Mouse (Mus musculus) limb, embryonic 13.5 days (tissue): ENCODE results near the gene Fscn1. TPM values are rescaled to one million over a fixed set of nuclear protein-coding genes. Genes with fewer than 3 reads are reported as not detected.

Experiments used
- ATAC-seq: fragments of 200-750 bp; cut with Nextera tagmentation; 2 replicates; pipeline ENCODE4 v1.8.0; 2017; ENCODE audit warnings: low read depth, moderate number of reproducible peaks, moderate TSS enrichment; ENCODE audit not compliant: low FRiP score
- H3K27ac ChIP-seq: fragments of 300-500 bp; sonication (generic); 2 replicates; pipeline ENCODE4 v1.5.1; 2015; ENCODE audit warnings: inconsistent platforms, mild to moderate bottlenecking, moderate library complexity
- H3K27me3 ChIP-seq: fragments of 300-500 bp; sonication (generic); 2 replicates; pipeline ENCODE4 v1.6.1; 2015; ENCODE audit warnings: mild to moderate bottlenecking, inconsistent platforms
- H3K36me3 ChIP-seq: fragments of 300-500 bp; sonication (generic); 2 replicates; pipeline ENCODE4 v1.6.1; 2015; ENCODE audit warnings: inconsistent platforms, mild to moderate bottlenecking, moderate library complexity
- H3K4me1 ChIP-seq: fragments of 300-500 bp; sonication (generic); 2 replicates; pipeline ENCODE4 v1.6.1; 2015; ENCODE audit warnings: inconsistent platforms
- H3K4me2 ChIP-seq: fragments of 300-500 bp; sonication (generic); replicated peaks from 2 replicates; pipeline ENCODE4 v1.6.1; 2015; ENCODE audit warnings: inconsistent platforms, mild to moderate bottlenecking, moderate library complexity
- H3K4me3 ChIP-seq: fragments of 300-500 bp; sonication (generic); 2 replicates; pipeline ENCODE4 v1.5.1; 2015; ENCODE audit warnings: moderate library complexity, mild to moderate bottlenecking, inconsistent platforms
- H3K9ac ChIP-seq: fragments of 300-500 bp; sonication (generic); 2 replicates; pipeline ENCODE4 v1.6.1; 2015; ENCODE audit warnings: mild to moderate bottlenecking, inconsistent platforms
- H3K9me3 ChIP-seq: fragments of 300-500 bp; sonication (generic); 2 replicates; pipeline ENCODE4 v1.6.1; 2016; ENCODE audit warnings: inconsistent platforms
- WGBS: fragments of 180-500 bp; shearing (Covaris S2); methylation state at CpG from one replicate; pipeline ENCODE4 v1.1.7; 2015; 5-methylcytosine and 5-hydroxymethylcytosine counted together
- polyA plus RNA-seq: library from polyadenylated mRNA; unstranded; fragments of >200 nt; fragmentation: Nextera tagmentation; extraction: Ambion mirVana; gene quantifications from 2 replicates; pipeline ENCODE4 v1.2.1, GENCODE M21; 2015

The Fscn1 gene
- 421 and 428 TPM in 2 replicates for polyA plus RNA-seq

GRCm38 (mm10) chr5:142959576-142960556 is at the start of gene Fscn1:
TSS of gene Fscn1 (plus strand) at chr5:142960343.
- peaks cover 33% of the 10 kb centered on the region for H3K4me1 ChIP-seq
- H3K4me3 ChIP-seq = peak within 1 kb of the TSS; percentile 100
- peak within 1 kb of the TSS; percentile 98 for H3K4me2 ChIP-seq
- peak within 1 kb of the TSS; percentile 99 for H3K9ac ChIP-seq
- no peaks in the 10 kb centered on the region for H3K9me3 ChIP-seq
- peak; percentile 79 for ATAC-seq
- H3K36me3 ChIP-seq = peaks cover 9% of the 10 kb centered on the region
- no peaks in the 10 kb centered on the region for H3K27me3 ChIP-seq
- H3K27ac ChIP-seq = peak within 1 kb of the TSS; percentile 98
- WGBS = 8% methylated on average over 44 of the region's 44 CpGs

- H3K27ac ChIP-seq = no peak overlapping the region
- WGBS = 80% methylated on average over 2 of the region's 2 CpGs
- no peak overlapping the region for H3K4me2 ChIP-seq
- no peak for ATAC-seq
- H3K9ac ChIP-seq = no peak overlapping the region
- no peaks in the 10 kb centered on the region for H3K36me3 ChIP-seq
- H3K4me1 ChIP-seq = peaks cover 34% of the 10 kb centered on the region
- H3K27me3 ChIP-seq = no peaks in the 10 kb centered on the region
- no peaks in the 10 kb centered on the region for H3K9me3 ChIP-seq
- H3K4me3 ChIP-seq = no peak overlapping the region
Observed at GRCm38 (mm10) chr5:142911629-142912028, 48.5 kb upstream of the Fscn1 start.

GRCm38 (mm10) chr5:142912320-142912719 is 47.8 kb upstream of the Fscn1 start:
- no peak overlapping the region for H3K4me3 ChIP-seq
- no peak overlapping the region for H3K4me2 ChIP-seq
- no peaks in the 10 kb centered on the region for H3K36me3 ChIP-seq
- H3K27me3 ChIP-seq = no peaks in the 10 kb centered on the region
- H3K9me3 ChIP-seq = no peaks in the 10 kb centered on the region
- H3K27ac ChIP-seq = no peak overlapping the region
- 98% methylated on average over 3 of the region's 3 CpGs for WGBS
- peaks cover 29% of the 10 kb centered on the region for H3K4me1 ChIP-seq
- no peak overlapping the region for H3K9ac ChIP-seq
- ATAC-seq = no peak

- Histone ChIP-seq H3K4me3 (no peak overlapping the region), H3K9me3 (no peaks in the 10 kb centered on the region), H3K36me3 (no peaks in the 10 kb centered on the region), H3K27me3 (no peaks in the 10 kb centered on the region), H3K4me1 (peaks cover 25% of the 10 kb centered on the region), H3K9ac (no peak overlapping the region), H3K4me2 (no peak overlapping the region), H3K27ac (no peak overlapping the region)
- WGBS = 82% methylated on average over 4 of the region's 4 CpGs
- ATAC-seq = no peak
Observed at GRCm38 (mm10) chr5:142912739-142913138, 47.4 kb upstream of the Fscn1 start.

- Histone ChIP-seq H3K36me3 (no peaks in the 10 kb centered on the region), H3K9me3 (no peaks in the 10 kb centered on the region), H3K27ac (no peak overlapping the region), H3K4me3 (no peak overlapping the region), H3K4me2 (no peak overlapping the region), H3K4me1 (peaks cover under 1% of the 10 kb centered on the region; the same call in 1 of the 2 replicates), H3K27me3 (no peaks in the 10 kb centered on the region), H3K9ac (no peak overlapping the region)
- WGBS = 88% methylated on average over 11 of the region's 11 CpGs
- ATAC-seq = no peak
Observed at GRCm38 (mm10) chr5:142915231-142915630, 44.9 kb upstream of the Fscn1 start.

- no peak for ATAC-seq
Observed at GRCm38 (mm10) chr5:142916593-142916992, 43.5 kb upstream of the Fscn1 start.

GRCm38 (mm10) chr5:142917402-142917801 is 42.7 kb upstream of the Fscn1 start:
- ATAC-seq = no peak
- Histone ChIP-seq H3K9ac (no peak overlapping the region), H3K4me3 (no peak overlapping the region), H3K9me3 (no peaks in the 10 kb centered on the region), H3K4me2 (no peak overlapping the region), H3K27ac (no peak overlapping the region), H3K4me1 (0 out of 2 replicates have a peak, but pooled peaks cover 5% of the 10 kb centered on the region), H3K27me3 (no peaks in the 10 kb centered on the region), H3K36me3 (no peaks in the 10 kb centered on the region)
- WGBS = 92% methylated on average over 8 of the region's 8 CpGs

More at GRCm38 (mm10) chr5:142916593-142916992, 43.5 kb upstream of the Fscn1 start:
- Histone ChIP-seq H3K9ac (no peak overlapping the region), H3K9me3 (no peaks in the 10 kb centered on the region), H3K4me2 (no peak overlapping the region), H3K27ac (no peak overlapping the region), H3K36me3 (no peaks in the 10 kb centered on the region), H3K4me3 (no peak overlapping the region), H3K4me1 (0 out of 2 replicates have a peak, but pooled peaks cover 5% of the 10 kb centered on the region), H3K27me3 (no peaks in the 10 kb centered on the region)
- 70% methylated on average over 7 of the region's 7 CpGs for WGBS

- no peak overlapping the region for H3K4me2 ChIP-seq
- 57% methylated on average over 8 of the region's 8 CpGs for WGBS
- H3K9me3 ChIP-seq = no peaks in the 10 kb centered on the region
- H3K4me3 ChIP-seq = no peak overlapping the region
- H3K27ac ChIP-seq = no peak overlapping the region
- 0 out of 2 replicates have a peak, but pooled peaks cover 5% of the 10 kb centered on the region for H3K4me1 ChIP-seq
- no peaks in the 10 kb centered on the region for H3K36me3 ChIP-seq
- peak; percentile 67; the same call in 1 of the 2 replicates for ATAC-seq
- H3K9ac ChIP-seq = no peak overlapping the region
- no peaks in the 10 kb centered on the region for H3K27me3 ChIP-seq
Observed at GRCm38 (mm10) chr5:142920311-142921073, 39.7 kb upstream of the Fscn1 start.

- Histone ChIP-seq H3K36me3 (no peaks in the 10 kb centered on the region), H3K27ac (no peak overlapping the region), H3K9ac (no peak overlapping the region), H3K9me3 (no peaks in the 10 kb centered on the region), H3K4me2 (no peak overlapping the region), H3K27me3 (no peaks in the 10 kb centered on the region), H3K4me1 (peaks cover 8% of the 10 kb centered on the region), H3K4me3 (no peak overlapping the region)
- ATAC-seq = peak; percentile 36; the same call in 1 of the 2 replicates
- WGBS = 70% methylated on average over 6 of the region's 6 CpGs
Observed at GRCm38 (mm10) chr5:142921074-142921459, 39.1 kb upstream of the Fscn1 start.

- Histone ChIP-seq H3K4me1 (peaks cover 18% of the 10 kb centered on the region), H3K9ac (no peak overlapping the region), H3K9me3 (no peaks in the 10 kb centered on the region), H3K27ac (no peak overlapping the region), H3K4me3 (no peak overlapping the region), H3K36me3 (no peaks in the 10 kb centered on the region), H3K27me3 (no peaks in the 10 kb centered on the region), H3K4me2 (no peak overlapping the region)
- WGBS = 83% methylated on average over 5 of the region's 5 CpGs
- no peak for ATAC-seq
Observed at GRCm38 (mm10) chr5:142922251-142922650, 37.9 kb upstream of the Fscn1 start.

GRCm38 (mm10) chr5:142923781-142924180 is 36.4 kb upstream of the Fscn1 start:
- H3K9ac ChIP-seq = no peak overlapping the region
- H3K4me3 ChIP-seq = no peak overlapping the region
- H3K27me3 ChIP-seq = no peaks in the 10 kb centered on the region
- H3K27ac ChIP-seq = no peak overlapping the region
- 82% methylated on average over 3 of the region's 3 CpGs for WGBS
- no peak for ATAC-seq
- peaks cover 20% of the 10 kb centered on the region for H3K4me1 ChIP-seq
- H3K36me3 ChIP-seq = no peaks in the 10 kb centered on the region
- H3K4me2 ChIP-seq = no peak overlapping the region
- no peaks in the 10 kb centered on the region for H3K9me3 ChIP-seq
